Mouse (Mus musculus) MEL (cell line): ENCODE data around the gene Nploc4. TPM values are rescaled to one million over a fixed set of nuclear protein-coding genes. Genes with fewer than 3 reads are reported as not detected.

Source experiments
- DNase-seq: peaks from one replicate; pipeline ENCODE4 v3.0.0; 2011; ENCODE audit warnings: low read depth, low spot score
- H3K27ac ChIP-seq: 2 replicates; pipeline ENCODE4 v1.5.1; 2012; ENCODE audit warnings: low read depth, mild to moderate bottlenecking, control low read depth, low read length, moderate library complexity; ENCODE audit not compliant: control insufficient read depth
- H3K27me3 ChIP-seq, 2 experiments: fragments of 150-350 bp in 1 of 2; sonication (generic) in 1 of 2; 2 replicates each; pipeline ENCODE4 v1.6.1; 2012; ENCODE audit warnings: low read length in 2 of 2, mild to moderate bottlenecking in 2 of 2, improper control_type of control experiment in 1 of 2, moderate library complexity in 1 of 2; ENCODE audit not compliant: insufficient read depth in 2 of 2, control insufficient read depth in 1 of 2
- H3K36me3 ChIP-seq, 2 experiments: 2 replicates each; pipeline ENCODE4 v1.6.1; 2012 to 2014; ENCODE audit warnings: low read length in 2 of 2, improper control_type of control experiment in 1 of 2, inconsistent platforms in 1 of 2, mild to moderate bottlenecking in 1 of 2; ENCODE audit not compliant: insufficient read depth in 2 of 2, control insufficient read depth in 1 of 2
- H3K4me1 ChIP-seq, 2 experiments: fragments of 150-350 bp in 1 of 2; sonication (generic) in 1 of 2; 2 replicates each; pipeline ENCODE4 v1.6.1; 2012; ENCODE audit warnings: low read length in 2 of 2, improper control_type of control experiment in 1 of 2, mild to moderate bottlenecking in 1 of 2; ENCODE audit not compliant: insufficient read depth in 2 of 2, control insufficient read depth in 1 of 2
- H3K4me3 ChIP-seq, 2 experiments: fragments of 150-350 bp in 1 of 2; sonication (generic) in 1 of 2; 2 replicates each; pipeline ENCODE4 v1.5.1; 2012; ENCODE audit warnings: low read depth in 2 of 2, low read length in 2 of 2, mild to moderate bottlenecking in 2 of 2, moderate library complexity in 2 of 2, control low read depth in 1 of 2, improper control_type of control experiment in 1 of 2; ENCODE audit not compliant: control insufficient read depth in 1 of 2, insufficient read depth in 1 of 2
- H3K79me2 ChIP-seq: 2 replicates; pipeline ENCODE4 v1.6.1; 2012; ENCODE audit warnings: mild to moderate bottlenecking, low read length, moderate library complexity; ENCODE audit not compliant: control insufficient read depth, poor library complexity, insufficient read depth
- H3K9ac ChIP-seq: 2 replicates; pipeline ENCODE4 v1.6.1; 2012; ENCODE audit warnings: low read depth, mild to moderate bottlenecking, control low read depth, low read length, moderate library complexity; ENCODE audit not compliant: control insufficient read depth, poor library complexity, severe bottlenecking
- H3K9me3 ChIP-seq: fragments of 150-350 bp; sonication (generic); replicated peaks from 2 replicates; pipeline ENCODE4 v1.6.1; 2012; ENCODE audit warnings: mild to moderate bottlenecking, low read length, improper control_type of control experiment, moderate library complexity; ENCODE audit not compliant: insufficient read depth
- CHD1 ChIP-seq: IDR thresholded peaks from 2 replicates; pipeline ENCODE4 v1.6.1; 2012; ENCODE audit warnings: low read depth, mild to moderate bottlenecking, inconsistent platforms, low read length, improper control_type of control experiment
- CHD2 ChIP-seq: IDR thresholded peaks from 2 replicates; pipeline ENCODE4 v1.6.1; 2011; ENCODE audit warnings: low read length, improper control_type of control experiment
- CTCF ChIP-seq, 3 experiments: IDR thresholded peaks in 2 of 3; conservative IDR thresholded peaks in 1 of 3; 2 replicates each; pipeline ENCODE4 v1.5.1; 2011 to 2012; ENCODE audit warnings: low read length in 3 of 3, low read depth in 2 of 3, mild to moderate bottlenecking in 2 of 3, improper control_type of control experiment in 1 of 3, inconsistent platforms in 1 of 3, mixed read lengths in 1 of 3, moderate library complexity in 1 of 3; ENCODE audit not compliant: control insufficient read depth in 1 of 3, insufficient read depth in 1 of 3, poor library complexity in 1 of 3, severe bottlenecking in 1 of 3
- E2F4 ChIP-seq: IDR thresholded peaks from 2 replicates; pipeline ENCODE4 v1.6.1; 2011; ENCODE audit warnings: low read depth, low read length, improper control_type of control experiment, borderline replicate concordance
- ELF1 ChIP-seq: IDR thresholded peaks from 2 replicates; pipeline ENCODE4 v1.6.1; 2014; ENCODE audit warnings: low read depth, mild to moderate bottlenecking, inconsistent platforms, low read length, improper control_type of control experiment, moderate library complexity
- EP300 ChIP-seq, 2 experiments: IDR thresholded peaks; 2 replicates each; pipeline ENCODE4 v1.6.1; 2011; ENCODE audit warnings: improper control_type of control experiment in 2 of 2, low read length in 2 of 2, low read depth in 1 of 2, mild to moderate bottlenecking in 1 of 2
- ETS1 ChIP-seq: IDR thresholded peaks from 2 replicates; pipeline ENCODE4 v1.6.1; 2012; ENCODE audit warnings: low read depth, mild to moderate bottlenecking, inconsistent platforms, low read length, improper control_type of control experiment, moderate library complexity
- GABPA ChIP-seq: IDR thresholded peaks from 2 replicates; pipeline ENCODE4 v1.6.1; 2012; ENCODE audit warnings: low read depth, mild to moderate bottlenecking, inconsistent platforms, low read length, improper control_type of control experiment, moderate library complexity
- GATA1 ChIP-seq: IDR thresholded peaks from 2 replicates; pipeline ENCODE4 v1.6.1; 2011; ENCODE audit warnings: low read depth, low read length, improper control_type of control experiment
- HCFC1 ChIP-seq: IDR thresholded peaks from 2 replicates; pipeline ENCODE4 v1.6.1; 2012; ENCODE audit warnings: low read depth, mild to moderate bottlenecking, inconsistent platforms, low read length, improper control_type of control experiment, moderate library complexity
- JUND ChIP-seq: IDR thresholded peaks from 2 replicates; pipeline ENCODE4 v1.6.1; 2011; ENCODE audit warnings: low read depth, mild to moderate bottlenecking, improper control_type of control experiment, low read length
- KAT2A ChIP-seq: conservative IDR thresholded peaks from 2 replicates; pipeline ENCODE4 v1.6.1; 2012; ENCODE audit warnings: low read depth, low read length, improper control_type of control experiment, inconsistent platforms
- MAX ChIP-seq: IDR thresholded peaks from 2 replicates; pipeline ENCODE4 v1.6.1; 2011; ENCODE audit warnings: low read length, improper control_type of control experiment
- MAZ ChIP-seq: IDR thresholded peaks from 2 replicates; pipeline ENCODE4 v1.6.1; 2012; ENCODE audit warnings: low read depth, mild to moderate bottlenecking, inconsistent platforms, low read length, improper control_type of control experiment
- MXI1 ChIP-seq: IDR thresholded peaks from 2 replicates; pipeline ENCODE4 v1.6.1; 2011; ENCODE audit warnings: mild to moderate bottlenecking, low read depth, low read length, improper control_type of control experiment
- MYB ChIP-seq: IDR thresholded peaks from 2 replicates; pipeline ENCODE4 v1.6.1; 2011; ENCODE audit warnings: mild to moderate bottlenecking, low read depth, low read length, improper control_type of control experiment
- MYC ChIP-seq: IDR thresholded peaks from 2 replicates; pipeline ENCODE4 v1.6.1; 2011; ENCODE audit warnings: low read depth, mild to moderate bottlenecking, low read length, improper control_type of control experiment, moderate library complexity
- NELFE ChIP-seq: IDR thresholded peaks from 2 replicates; pipeline ENCODE4 v1.6.1; 2011; ENCODE audit warnings: low read depth, low read length, improper control_type of control experiment
- NRF1 ChIP-seq: IDR thresholded peaks from 2 replicates; pipeline ENCODE4 v1.6.1; 2014; ENCODE audit warnings: low read depth, mild to moderate bottlenecking, inconsistent platforms, low read length, improper control_type of control experiment, moderate library complexity; ENCODE audit not compliant: poor library complexity, insufficient read depth, severe bottlenecking
- POLR2A ChIP-seq, 2 experiments: IDR thresholded peaks; 2 replicates each; pipeline ENCODE4 v1.6.1; 2011 to 2012; ENCODE audit warnings: low read length in 2 of 2, mild to moderate bottlenecking in 2 of 2, control low read depth in 1 of 2, improper control_type of control experiment in 1 of 2, low read depth in 1 of 2, moderate library complexity in 1 of 2; ENCODE audit not compliant: control insufficient read depth in 1 of 2, insufficient read depth in 1 of 2, poor library complexity in 1 of 2
- POLR2AphosphoS2 ChIP-seq: IDR thresholded peaks from 2 replicates; pipeline ENCODE4 v1.6.1; 2011; ENCODE audit warnings: low read length, improper control_type of control experiment
- POLR2AphosphoS5 ChIP-seq: IDR thresholded peaks from 2 replicates; pipeline ENCODE4 v1.6.1; 2012; ENCODE audit warnings: low read depth, borderline replicate concordance, mild to moderate bottlenecking, inconsistent platforms, low read length, moderate library complexity, mixed read lengths
- SIN3A ChIP-seq: IDR thresholded peaks from 2 replicates; pipeline ENCODE4 v1.6.1; 2012; ENCODE audit warnings: low read length, improper control_type of control experiment, inconsistent platforms
- SMC3 ChIP-seq: IDR thresholded peaks from 2 replicates; pipeline ENCODE4 v1.6.1; 2011; ENCODE audit warnings: low read depth, low read length, improper control_type of control experiment
- UBTF ChIP-seq: IDR thresholded peaks from 2 replicates; pipeline ENCODE4 v1.6.1; 2012; ENCODE audit warnings: low read depth, mild to moderate bottlenecking, inconsistent platforms, low read length, improper control_type of control experiment, moderate library complexity, borderline replicate concordance; ENCODE audit not compliant: insufficient read depth
- USF1 ChIP-seq: IDR thresholded peaks from 2 replicates; pipeline ENCODE4 v1.6.1; 2014; ENCODE audit warnings: low read depth, mild to moderate bottlenecking, inconsistent platforms, low read length, improper control_type of control experiment, moderate library complexity
- USF2 ChIP-seq, 2 experiments: IDR thresholded peaks; 2 replicates each; pipeline ENCODE4 v1.6.1; 2011 to 2012; ENCODE audit warnings: improper control_type of control experiment in 2 of 2, low read length in 2 of 2, borderline replicate concordance in 1 of 2, inconsistent platforms in 1 of 2, low read depth in 1 of 2, mild to moderate bottlenecking in 1 of 2; ENCODE audit not compliant: insufficient read depth in 1 of 2
- ZC3H11A ChIP-seq: IDR thresholded peaks from 2 replicates; pipeline ENCODE4 v1.6.1; 2012; ENCODE audit warnings: low read depth, mild to moderate bottlenecking, inconsistent platforms, low read length, improper control_type of control experiment
- ZKSCAN1 ChIP-seq: IDR thresholded peaks from 2 replicates; pipeline ENCODE4 v1.6.1; 2012; ENCODE audit warnings: low read depth, mild to moderate bottlenecking, inconsistent platforms, low read length, improper control_type of control experiment, moderate library complexity
- ZMIZ1 ChIP-seq: IDR thresholded peaks from 2 replicates; pipeline ENCODE4 v1.6.1; 2012; ENCODE audit warnings: low read depth, mild to moderate bottlenecking, inconsistent platforms, low read length, improper control_type of control experiment, moderate library complexity
- ZNF384 ChIP-seq: IDR thresholded peaks from 2 replicates; pipeline ENCODE4 v1.6.1; 2012; ENCODE audit warnings: low read depth, mild to moderate bottlenecking, inconsistent platforms, low read length, improper control_type of control experiment
- polyA plus RNA-seq, 2 experiments: library from polyadenylated mRNA; stranded (reverse) in 1 of 2; unstranded in 1 of 2; fragments of >175 nt in 1 of 2; fragments of >200 nt in 1 of 2; gene quantifications; 2 replicates each; pipeline versions ENCODE4 v1.2.1 to v1.2.4; 2012; ENCODE audit warnings: low replicate concordance in 2 of 2, low read depth in 1 of 2; ENCODE audit not compliant: insufficient read length in 2 of 2, insufficient read depth in 1 of 2, missing spikeins in 1 of 2
- total RNA-seq: library from RNA; depleted of rRNA; stranded (reverse); fragments of 300-350 nt; gene quantifications from 2 replicates; pipeline ENCODE4 v1.2.3, GENCODE M21; 2012

Gene Nploc4
- total and polyA plus RNA-seq, 3 experiments: 77.4 to 352 (median 117) TPM

DNA sequence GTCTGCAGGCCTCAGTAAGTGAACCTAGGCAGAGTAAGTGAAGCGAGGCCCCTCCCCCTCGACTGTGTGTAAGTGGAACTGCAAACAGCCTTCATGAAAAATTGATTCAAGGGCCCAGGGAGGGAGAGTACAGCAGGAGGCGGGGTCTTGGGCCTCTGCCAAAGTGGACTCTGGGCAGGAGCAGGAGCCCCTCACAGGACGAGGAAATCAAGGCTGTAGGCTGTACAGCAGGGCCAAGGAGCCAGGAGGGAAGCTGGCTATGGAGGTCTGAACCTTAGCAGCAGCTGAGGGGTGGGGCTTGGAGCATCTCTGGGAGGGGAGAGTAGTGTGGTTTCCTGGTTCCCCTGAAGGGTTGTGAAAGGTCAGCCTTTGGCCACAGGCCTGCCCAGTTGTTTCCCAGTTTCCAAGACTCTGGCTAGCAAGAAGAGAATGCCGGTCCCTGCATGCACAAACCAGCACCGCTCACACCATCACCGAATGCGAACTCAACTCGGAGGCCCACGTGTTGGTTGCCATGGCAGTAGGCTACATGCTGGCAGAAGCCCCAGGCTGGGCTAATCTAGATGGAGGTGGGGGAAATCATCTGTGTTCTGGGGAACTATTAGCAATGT is 79.6 kb downstream of the Nploc4 start:
- H3K9ac ChIP-seq: no peak overlapping the region
- H3K4me3 ChIP-seq: no peak overlapping the region
- peaks cover 12 to 39% of the 10 kb centered on the region in 2 experiments for H3K4me1 ChIP-seq
- H3K36me3 ChIP-seq: peaks cover 0 to 31% of the 10 kb centered on the region in 2 experiments; a peak in 2 of 4 replicates
- no peaks in the 10 kb centered on the region for H3K27me3 ChIP-seq
- TF ChIP-seq MAX (peak; percentile 94), ZMIZ1 (no peak), POLR2AphosphoS5 (no peak), JUND (no peak), MYC (peak; percentile 78), SIN3A (peak; percentile 97), USF2 (IDR thresholded peaks at IDR 0.05; ENCODE audit: borderline replicate concordance in 1 of 2, insufficient read depth in 1 of 2, low read depth in 1 of 2, low read length in 2 of 2) (peak in 1 of 2 experiments; percentile 35; a peak in 1 of 4 replicates), ZC3H11A (no peak), GABPA (no peak), CHD2 (no peak), MYB (no peak), USF1 (peak; percentile 91), MAZ (peak; percentile 63; the same call in 1 of the 2 replicates), ZNF384 (no peak), SMC3 (no peak), ZKSCAN1 (no peak), ELF1 (peak; percentile 67; the same call in 1 of the 2 replicates), HCFC1 (peak; percentile 57; the same call in 1 of the 2 replicates), NELFE (no peak), MXI1 (peak; percentile 100), E2F4 (no peak), KAT2A (no peak), CTCF (IDR thresholded peaks at IDR 0.05 in 2 of 3, conservative IDR thresholded peaks at IDR 0.05 in 1 of 3; ENCODE audit: control insufficient read depth in 1 of 3, insufficient read depth in 1 of 3, low read depth in 2 of 3, low read length in 3 of 3, poor library complexity in 1 of 3, severe bottlenecking in 1 of 3) (no peak), ETS1 (peak; percentile 83), EP300 (IDR thresholded peaks at IDR 0.05; ENCODE audit: low read depth in 1 of 2, low read length in 2 of 2) (no peak), NRF1 (no peak), CHD1 (no peak), GATA1 (peak; percentile 75), POLR2AphosphoS2 (no peak), UBTF (no peak), POLR2A (IDR thresholded peaks at IDR 0.05; ENCODE audit: control insufficient read depth in 1 of 2, insufficient read depth in 1 of 2, low read depth in 1 of 2, low read length in 2 of 2, poor library complexity in 1 of 2) (0 out of 4 replicates have a peak, but pooled peaks of 1 of the 2 experiments have one; percentile 30)
- TF ChIP-seq, all 39 proteins: peak for 12
- H3K27ac ChIP-seq: no peak overlapping the region
- peak; percentile 90 for DNase-seq
- no peaks in the 10 kb centered on the region for H3K79me2 ChIP-seq
- no peaks in the 10 kb centered on the region for H3K9me3 ChIP-seq
